Mouse (Mus musculus) embryonic fibroblast, embryonic 13.5 days (primary cell): Measurements from ENCODE around the gene Cdh13. TPM values are rescaled to one million over a fixed set of nuclear protein-coding genes. Genes with fewer than 3 reads are reported as not detected.

Experiments
- H3K27ac ChIP-seq: 2 replicates; pipeline ENCODE4 v1.5.1; 2012; ENCODE audit warnings: low read length, control low read depth, inconsistent platforms; ENCODE audit not compliant: insufficient read depth
- H3K4me1 ChIP-seq: 2 replicates; pipeline ENCODE4 v1.6.1; 2011; ENCODE audit warnings: low read length; ENCODE audit not compliant: control insufficient read depth, insufficient read depth
- H3K4me3 ChIP-seq: 2 replicates; pipeline ENCODE4 v1.5.1; 2011; ENCODE audit warnings: mild to moderate bottlenecking, control low read depth, low read length; ENCODE audit not compliant: insufficient read depth
- CTCF ChIP-seq: IDR thresholded peaks from 2 replicates; pipeline ENCODE4 v1.5.1; 2011; ENCODE audit warnings: mild to moderate bottlenecking, control low read depth, low read length, moderate library complexity, borderline replicate concordance; ENCODE audit not compliant: insufficient read depth
- POLR2A ChIP-seq: IDR thresholded peaks from 2 replicates; pipeline ENCODE4 v1.6.1; 2011; ENCODE audit warnings: low read depth, mild to moderate bottlenecking, control low read depth, low read length, moderate library complexity
- polyA plus RNA-seq: library from polyadenylated mRNA; stranded (reverse); fragments of >200 nt; gene quantifications from 2 replicates; pipeline ENCODE4 v1.2.4, GENCODE M21; 2011; ENCODE audit warnings: low read depth; ENCODE audit not compliant: missing spikeins, insufficient read length

The Cdh13 gene
- polyA plus RNA-seq, 1 experiment: 19.8 TPM

DNA sequence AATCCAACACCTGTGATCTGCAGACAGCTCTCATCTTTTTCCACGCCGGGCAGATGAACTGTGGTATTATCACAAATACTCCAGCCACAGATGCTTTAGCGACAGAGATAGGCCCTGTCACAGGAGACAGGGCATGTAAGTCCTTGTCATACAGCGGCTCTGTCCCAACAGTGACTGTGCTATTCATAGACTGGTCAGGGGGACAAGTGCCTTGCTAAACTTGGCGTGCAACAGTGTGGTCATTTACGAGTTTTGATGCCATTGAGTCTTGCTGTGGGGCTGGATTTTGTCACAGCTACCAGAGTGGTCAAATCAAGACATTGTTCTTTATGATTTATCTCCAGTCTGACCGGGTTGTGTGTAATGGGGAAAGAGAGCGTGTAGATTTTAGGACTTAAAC lies 95.5 kb downstream of the Cdh13 start:
- no peak overlapping the region for H3K4me3 ChIP-seq
- no peaks in the 10 kb centered on the region for H3K4me1 ChIP-seq
- TF ChIP-seq POLR2A: no peak
- no peak overlapping the region for H3K27ac ChIP-seq

GRCm38 (mm10) chr8:118379657-118380056 lies 96.1 kb downstream of the Cdh13 start:
- TF ChIP-seq CTCF (no peak), POLR2A (no peak)

GRCm38 (mm10) chr8:118380058-118380457 lies 96.5 kb downstream of the Cdh13 start:
- H3K4me1 ChIP-seq: no peaks in the 10 kb centered on the region
- H3K4me3 ChIP-seq: no peak overlapping the region
- H3K27ac ChIP-seq: no peak overlapping the region
- TF ChIP-seq POLR2A (no peak), CTCF (no peak)

More at GRCm38 (mm10) chr8:118379657-118380056, 96.1 kb downstream of the Cdh13 start:
- Histone ChIP-seq H3K27ac (no peak overlapping the region), H3K4me3 (no peak overlapping the region), H3K4me1 (no peaks in the 10 kb centered on the region)

DNA sequence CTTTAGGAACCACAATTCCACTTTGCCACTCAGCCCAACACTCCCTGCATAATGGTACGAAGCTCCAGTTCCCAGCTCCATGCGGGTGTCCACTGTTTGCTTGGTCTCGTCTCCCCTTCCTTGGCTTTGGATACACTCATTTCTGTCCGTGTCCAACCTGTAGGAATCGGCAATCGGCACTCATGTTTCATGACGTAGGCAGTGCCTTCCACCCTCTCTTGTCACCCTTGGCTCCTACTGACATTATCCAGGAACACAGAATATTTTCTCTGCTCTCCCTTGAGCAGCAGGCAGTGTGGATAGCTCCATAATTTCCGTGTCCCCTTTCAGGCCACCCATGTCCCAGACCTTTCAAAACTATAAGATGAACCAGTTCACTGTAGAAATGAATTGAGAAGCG lies 97.2 kb downstream of the Cdh13 start:
- Histone ChIP-seq H3K4me3 (no peak overlapping the region), H3K27ac (no peak overlapping the region), H3K4me1 (no peaks in the 10 kb centered on the region)
- no peak for TF ChIP-seq POLR2A
- TF ChIP-seq CTCF: no peak

DNA sequence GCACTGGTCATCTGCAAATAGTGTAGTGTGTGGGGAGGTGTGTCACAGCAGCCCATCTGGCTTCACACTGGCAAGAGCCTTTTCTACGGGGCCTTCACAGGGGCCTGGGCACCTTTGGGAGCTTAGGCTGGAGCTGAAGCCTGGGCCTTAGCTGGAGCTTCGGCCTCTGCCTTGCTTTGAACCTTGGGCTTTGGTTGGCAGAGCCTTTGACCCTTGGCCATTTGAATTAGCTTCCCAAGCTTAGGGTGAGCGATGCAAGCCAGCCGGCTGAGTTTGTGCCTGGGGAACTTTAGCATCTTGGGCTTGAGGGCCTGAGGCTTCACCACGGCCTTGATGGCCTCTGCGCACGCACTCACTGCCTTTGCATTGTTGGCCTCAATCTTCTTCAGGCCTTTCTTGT lies 98.1 kb downstream of the Cdh13 start:
- H3K4me3 ChIP-seq: no peak overlapping the region
- H3K4me1 ChIP-seq: no peaks in the 10 kb centered on the region
- no peak overlapping the region for H3K27ac ChIP-seq
- TF ChIP-seq POLR2A (no peak), CTCF (no peak)

- H3K4me3 ChIP-seq: no peak overlapping the region
- no peak overlapping the region for H3K27ac ChIP-seq
- TF ChIP-seq POLR2A (no peak), CTCF (no peak)
- H3K4me1 ChIP-seq: no peaks in the 10 kb centered on the region
Measured at GRCm38 (mm10) chr8:118384314-118384713, 100.8 kb downstream of the Cdh13 start.

DNA sequence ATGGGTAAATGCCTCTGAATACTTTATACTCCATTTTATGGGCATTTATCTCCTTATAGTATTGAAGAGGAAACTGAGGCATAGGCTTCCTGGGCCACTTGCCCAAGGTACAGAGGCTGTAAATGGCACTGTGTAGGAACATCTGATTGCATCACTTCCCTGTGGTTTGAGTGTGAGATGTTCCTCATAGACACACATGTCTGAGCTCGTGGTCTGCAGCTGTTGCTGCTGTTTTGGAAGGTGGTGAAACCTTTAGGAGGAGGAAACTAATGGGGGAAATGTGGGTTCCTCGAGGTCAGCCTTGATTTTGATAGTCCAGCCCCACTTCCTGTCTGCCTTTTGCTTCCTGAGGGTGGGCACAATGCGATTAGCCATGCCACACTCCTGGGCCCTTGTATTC lies 105.9 kb downstream of the Cdh13 start:
- H3K4me3 ChIP-seq: no peak overlapping the region
- H3K27ac ChIP-seq: no peak overlapping the region
- TF ChIP-seq POLR2A (no peak), CTCF (no peak)
- no peaks in the 10 kb centered on the region for H3K4me1 ChIP-seq

- Histone ChIP-seq H3K4me3 (no peak overlapping the region), H3K4me1 (no peaks in the 10 kb centered on the region), H3K27ac (no peak overlapping the region)
- no peak for TF ChIP-seq POLR2A
- TF ChIP-seq CTCF: no peak
Measured at GRCm38 (mm10) chr8:118393909-118394650, 110.5 kb downstream of the Cdh13 start.

- H3K27ac ChIP-seq: no peak overlapping the region
- no peak for TF ChIP-seq POLR2A
- no peak for TF ChIP-seq CTCF
- no peaks in the 10 kb centered on the region for H3K4me1 ChIP-seq
- H3K4me3 ChIP-seq: no peak overlapping the region
Measured at GRCm38 (mm10) chr8:118395178-118395577, 111.6 kb downstream of the Cdh13 start.

- TF ChIP-seq POLR2A (no peak), CTCF (no peak)
- H3K4me1 ChIP-seq: no peaks in the 10 kb centered on the region
- H3K27ac ChIP-seq: no peak overlapping the region
- H3K4me3 ChIP-seq: no peak overlapping the region
Measured at GRCm38 (mm10) chr8:118404836-118405235, 121.3 kb downstream of the Cdh13 start.
